Mouse (Mus musculus): ENCODE data around the gene Clstn2. TPM values are rescaled to one million over a fixed set of nuclear protein-coding genes. Genes with fewer than 3 reads are reported as not detected.

The Clstn2 gene
- total RNA-seq, 1 experiment from 2014 or later = not detected

GRCm38 (mm10) chr9:97956407-97957106 lies 76.4 kb downstream of the Clstn2 start:
- no peak for ATAC-seq (ENCODE audit: extremely low read depth, insufficient number of reproducible peaks, low FRiP score, poor library complexity, severe bottlenecking)

GRCm38 (mm10) chr9:97953746-97954359 lies 79.1 kb downstream of the Clstn2 start:
- ATAC-seq (ENCODE audit: extremely low read depth, insufficient number of reproducible peaks, low FRiP score, poor library complexity, severe bottlenecking) = no peak

GRCm38 (mm10) chr9:97950378-97951006 lies 82.5 kb downstream of the Clstn2 start:
- no peak for ATAC-seq (ENCODE audit: extremely low read depth, insufficient number of reproducible peaks, low FRiP score, poor library complexity, severe bottlenecking)

DNA sequence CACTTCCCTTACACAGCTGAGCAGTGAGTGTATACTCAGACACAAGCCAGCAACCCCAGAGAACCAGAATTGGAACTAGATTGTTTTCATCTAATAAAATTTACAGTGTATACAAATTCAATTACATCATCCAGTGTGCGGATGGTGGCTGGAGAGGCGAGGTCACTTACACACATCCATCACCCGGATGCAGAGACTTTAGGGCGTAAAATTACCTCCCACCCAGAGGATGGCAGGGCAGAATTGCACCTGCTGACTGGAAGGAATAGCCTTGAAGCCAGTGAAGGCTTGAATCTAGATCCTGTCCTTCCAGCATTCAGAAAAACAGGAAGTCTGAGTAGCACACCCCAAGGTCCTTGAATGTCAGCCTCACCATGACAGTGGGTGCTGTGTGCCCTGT lies 113.7 kb downstream of the Clstn2 start:
- no peak for ATAC-seq (ENCODE audit: extremely low read depth, insufficient number of reproducible peaks, low FRiP score, poor library complexity, severe bottlenecking)

- no peak for ATAC-seq (ENCODE audit: extremely low read depth, insufficient number of reproducible peaks, low FRiP score, poor library complexity, severe bottlenecking)
These were observed 141.6 kb downstream of the Clstn2 start for GRCm38 (mm10) chr9:97891415-97891814.

DNA sequence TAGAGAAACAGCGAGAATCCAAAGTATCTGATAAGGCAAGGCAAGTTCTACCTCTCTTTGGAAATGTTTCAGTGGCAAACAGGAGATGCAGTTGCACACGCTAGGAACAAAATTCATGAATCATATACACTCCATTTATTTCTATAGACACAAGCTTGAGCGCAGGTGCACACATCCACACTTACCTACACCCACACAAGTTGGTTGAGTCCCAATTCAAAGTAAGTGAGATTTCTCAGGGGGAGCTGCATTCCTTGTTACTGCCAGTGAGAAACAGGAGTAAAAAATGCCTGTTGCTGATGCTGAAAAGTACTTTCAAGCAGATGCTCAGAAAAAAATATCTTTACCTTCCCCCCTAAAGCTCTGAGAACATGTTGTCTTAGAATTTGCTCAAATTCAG lies 149.6 kb downstream of the Clstn2 start:
- ATAC-seq (ENCODE audit: extremely low read depth, insufficient number of reproducible peaks, low FRiP score, poor library complexity, severe bottlenecking) = no peak

- no peak for ATAC-seq (ENCODE audit: extremely low read depth, insufficient number of reproducible peaks, low FRiP score, poor library complexity, severe bottlenecking)
These were observed 165.8 kb downstream of the Clstn2 start for GRCm38 (mm10) chr9:97867013-97867700.

DNA sequence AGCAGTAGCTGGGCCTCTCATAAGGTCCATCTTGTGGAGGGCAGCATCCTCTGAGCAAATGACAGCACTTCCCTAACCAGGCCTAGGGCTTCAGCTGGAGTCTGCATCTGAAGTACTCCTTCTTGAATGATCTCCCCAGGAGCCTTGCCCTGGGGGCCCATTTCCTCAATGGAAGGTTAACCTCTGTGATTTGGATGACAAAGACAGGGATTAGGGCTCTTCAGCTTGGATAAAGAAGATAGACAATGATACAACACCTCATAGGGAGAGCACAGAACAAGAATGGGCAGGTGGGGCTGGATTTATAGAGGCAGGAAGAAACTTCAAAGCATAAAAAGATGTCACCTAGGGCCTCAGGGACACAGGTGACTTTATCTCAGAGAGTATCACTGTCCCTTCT lies 180.1 kb downstream of the Clstn2 start:
- no peak for ATAC-seq (ENCODE audit: extremely low read depth, insufficient number of reproducible peaks, low FRiP score, poor library complexity, severe bottlenecking)

DNA sequence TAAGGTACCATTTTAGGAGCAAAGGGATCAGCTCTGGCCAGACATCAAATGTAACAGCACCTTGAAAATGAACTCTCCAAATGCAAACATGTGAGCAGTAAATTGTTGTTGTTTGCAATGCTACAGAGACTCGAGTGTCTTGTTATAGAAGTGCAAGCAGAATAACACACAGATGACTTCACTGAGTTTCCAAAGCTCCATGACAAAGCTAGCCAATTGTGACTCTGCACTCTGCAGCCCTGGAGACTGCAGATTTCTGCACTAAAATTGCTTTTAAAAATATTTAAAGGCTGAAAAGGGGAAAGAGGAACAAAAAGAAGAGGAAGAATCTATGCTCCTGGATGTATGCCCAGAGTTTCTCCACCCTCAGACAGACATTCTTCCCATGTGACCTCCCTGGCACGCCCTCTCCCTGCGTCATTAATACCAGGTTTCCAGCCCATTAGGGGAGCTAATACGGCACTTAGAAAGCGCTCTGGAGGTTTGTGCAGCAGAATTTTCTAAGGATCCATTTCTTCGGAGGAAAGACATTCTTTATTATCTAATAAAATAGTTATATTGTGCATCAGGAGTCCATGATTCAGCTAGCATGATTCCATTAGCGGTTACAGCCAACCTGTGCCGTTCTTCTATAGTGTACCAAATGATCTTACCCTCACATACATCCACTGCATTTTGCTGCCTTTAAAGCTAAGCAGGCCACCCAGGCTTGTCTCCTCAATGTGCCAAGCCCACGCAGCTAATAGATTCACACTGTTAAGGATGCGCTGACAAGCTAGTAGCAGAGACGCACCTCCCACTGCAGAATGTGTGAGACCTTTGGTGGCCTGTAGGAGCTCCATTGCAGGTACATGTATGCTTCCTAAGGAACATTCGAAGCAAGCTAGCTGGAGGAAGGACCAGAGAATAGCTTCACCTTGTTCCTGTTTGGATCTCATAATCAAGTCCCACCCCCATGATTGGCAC lies 184.8 kb downstream of the Clstn2 start:
- no peak for ATAC-seq (ENCODE audit: extremely low read depth, insufficient number of reproducible peaks, low FRiP score, poor library complexity, severe bottlenecking)

DNA sequence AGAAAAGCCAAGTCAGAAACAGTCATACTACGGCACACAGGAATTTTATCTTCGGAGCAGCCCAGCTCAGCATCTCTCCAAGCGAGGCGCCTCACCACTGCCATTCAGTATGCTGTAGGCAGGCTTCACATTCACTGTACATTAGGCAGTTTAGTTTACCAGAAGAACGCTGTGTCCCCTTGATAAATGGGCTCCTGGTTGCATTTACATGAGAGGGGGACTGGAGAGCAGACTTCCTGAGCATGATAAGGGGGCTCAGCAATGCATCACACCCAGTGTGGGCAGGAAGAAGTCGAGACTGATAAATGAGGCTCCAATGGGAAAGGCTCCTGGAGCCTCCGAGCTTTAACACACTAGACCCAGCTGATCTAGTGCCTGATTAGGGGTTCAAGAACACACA lies 190.9 kb downstream of the Clstn2 start:
- no peak for ATAC-seq (ENCODE audit: extremely low read depth, insufficient number of reproducible peaks, low FRiP score, poor library complexity, severe bottlenecking)

DNA sequence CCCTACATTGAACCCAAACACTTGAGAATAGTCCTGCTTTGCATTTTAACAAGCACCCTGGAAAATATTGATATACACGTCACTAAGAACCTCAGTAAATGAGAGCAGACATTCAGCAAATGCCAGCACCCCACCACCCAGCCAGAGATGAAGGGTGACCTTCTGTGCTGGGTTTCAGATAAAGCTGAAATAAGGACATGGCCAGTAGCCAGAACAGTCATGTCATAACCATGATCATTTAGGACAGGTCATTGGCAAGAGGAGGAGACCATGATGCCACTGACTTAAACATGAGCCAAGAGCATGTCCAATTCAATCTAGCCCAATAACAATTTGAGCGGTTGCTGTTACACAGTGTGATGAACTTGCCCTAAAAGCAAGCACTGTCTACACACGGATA lies 201.8 kb downstream of the Clstn2 start:
- ATAC-seq (ENCODE audit: extremely low read depth, insufficient number of reproducible peaks, low FRiP score, poor library complexity, severe bottlenecking) = no peak

- no peak for ATAC-seq (ENCODE audit: extremely low read depth, insufficient number of reproducible peaks, low FRiP score, poor library complexity, severe bottlenecking)
These were observed 203.1 kb downstream of the Clstn2 start for GRCm38 (mm10) chr9:97829919-97830318.

GRCm38 (mm10) chr9:97827689-97828088 lies 205.3 kb downstream of the Clstn2 start:
- no peak for ATAC-seq (ENCODE audit: extremely low read depth, insufficient number of reproducible peaks, low FRiP score, poor library complexity, severe bottlenecking)

DNA sequence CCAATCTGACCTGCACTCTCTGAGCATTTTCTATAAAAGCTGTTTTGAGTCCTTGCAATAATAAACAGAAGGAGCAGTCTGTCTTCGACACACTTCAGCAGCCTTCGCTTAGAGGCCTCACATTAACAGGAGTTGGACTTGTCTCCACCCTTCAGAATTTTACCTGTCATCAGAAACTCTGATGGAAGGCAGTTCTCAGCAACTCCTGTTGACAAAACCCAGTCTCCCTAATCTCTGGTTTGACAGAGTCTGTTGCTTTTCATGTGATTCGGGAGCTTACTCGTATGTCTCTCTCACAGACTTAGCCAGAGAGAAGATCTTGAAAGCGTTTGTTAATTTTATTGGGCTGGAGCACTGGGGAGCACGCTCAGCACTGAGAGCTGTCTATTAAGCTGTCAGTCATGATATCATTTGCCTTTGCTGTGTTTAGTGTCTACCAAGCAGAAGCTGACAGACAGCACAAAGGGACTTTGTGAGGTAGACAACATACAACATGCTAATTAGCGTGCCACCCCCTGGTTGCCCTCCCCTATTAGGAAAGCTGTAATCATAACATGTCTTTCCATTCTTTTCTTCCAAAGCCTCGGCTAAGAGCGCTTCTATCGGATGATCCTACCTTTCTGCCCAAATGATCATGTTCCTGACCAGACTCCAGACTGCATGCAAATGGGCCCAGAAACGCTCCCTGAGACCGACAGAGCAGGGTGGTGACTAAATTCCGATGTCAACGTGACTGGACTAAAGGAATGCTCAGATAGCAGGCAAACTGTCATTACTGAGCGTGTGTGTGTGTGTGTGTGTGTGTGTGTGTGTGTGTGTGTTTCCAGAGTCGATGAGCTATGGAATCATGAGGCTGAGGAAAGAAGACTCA lies 206.7 kb downstream of the Clstn2 start:
- no peak for ATAC-seq (ENCODE audit: extremely low read depth, insufficient number of reproducible peaks, low FRiP score, poor library complexity, severe bottlenecking)

- ATAC-seq (ENCODE audit: extremely low read depth, insufficient number of reproducible peaks, low FRiP score, poor library complexity, severe bottlenecking) = no peak
These were observed 215.9 kb downstream of the Clstn2 start for GRCm38 (mm10) chr9:97817116-97817515.

- no peak for ATAC-seq (ENCODE audit: extremely low read depth, insufficient number of reproducible peaks, low FRiP score, poor library complexity, severe bottlenecking)
These were observed 216.7 kb downstream of the Clstn2 start for GRCm38 (mm10) chr9:97816143-97816805.

DNA sequence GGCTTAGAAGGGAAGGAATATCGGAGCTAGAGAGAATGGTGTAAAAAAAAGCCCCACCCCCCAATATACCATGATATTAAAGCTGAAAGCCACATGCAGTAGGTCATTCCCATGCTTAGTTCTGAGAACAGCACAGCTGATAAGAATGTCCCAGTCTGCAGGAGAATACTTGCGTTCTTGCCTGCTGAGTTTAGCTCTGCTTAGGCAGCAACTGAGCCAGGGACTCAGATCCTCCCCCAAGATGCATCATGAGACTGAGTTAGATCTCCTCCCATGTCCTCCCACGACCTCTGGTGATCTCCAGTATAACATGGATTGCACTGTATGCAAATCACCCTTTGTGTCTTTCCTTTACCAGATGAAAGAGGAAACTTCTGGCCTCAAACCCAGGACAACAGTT lies 219.8 kb downstream of the Clstn2 start:
- no peak for ATAC-seq (ENCODE audit: extremely low read depth, insufficient number of reproducible peaks, low FRiP score, poor library complexity, severe bottlenecking)
